Mouse (Mus musculus): Measurements from ENCODE around the gene Plxna1. TPM values are rescaled to one million over a fixed set of nuclear protein-coding genes. Genes with fewer than 3 reads are reported as not detected.

Gene Plxna1
- polyA plus RNA-seq, 1 experiment from 2014 or later, result 11.5 TPM

GRCm38 (mm10) chr6:89389771-89390170 is 27.4 kb upstream of the Plxna1 start:
- WGBS, result 62% methylated on average over 7 of the region's 7 CpGs
- DNase-seq (ENCODE audit: low spot score), result no peak

DNA sequence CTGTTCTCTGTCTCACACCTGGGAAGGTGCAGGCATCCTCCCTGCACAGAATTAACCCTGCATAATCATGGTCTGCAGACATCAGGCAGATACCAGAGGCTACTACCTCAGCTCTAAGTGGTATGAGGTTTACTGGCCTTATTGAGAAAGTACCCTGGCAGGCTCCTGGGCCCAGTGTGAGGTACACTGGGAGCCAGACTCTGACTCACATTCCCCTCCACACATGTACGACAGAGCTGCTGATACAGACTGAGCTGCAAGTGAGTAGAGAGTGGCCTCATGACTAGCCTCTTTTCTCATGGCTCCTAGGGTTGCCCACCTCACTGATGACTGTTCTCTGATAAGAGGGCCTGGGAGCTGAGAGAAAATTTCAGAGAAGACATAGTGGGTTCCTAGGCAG is 24.5 kb upstream of the Plxna1 start:
- WGBS, result 54% methylated on average over 1 of the region's 1 CpGs

More at GRCm38 (mm10) chr6:89389771-89390170, 27.4 kb upstream of the Plxna1 start:
- TF ChIP-seq CTCF (IDR thresholded peaks at IDR 0.05; ENCODE audit: low read depth), result no peak
- TF ChIP-seq EP300 (optimal IDR thresholded peaks at IDR 0.05), result no peak
- Histone ChIP-seq H3K27me3 (ENCODE audit: control insufficient read depth, insufficient read depth, low read length) (no peaks in the 10 kb centered on the region), H3K4me2 (replicated peaks; ENCODE audit: low read depth) (no peak overlapping the region), H3K4me3 (ENCODE audit: low read depth, low read length) (no peak overlapping the region), H3K9ac (ENCODE audit: low read length) (no peak overlapping the region), H3K27ac (replicated peaks) (no peak overlapping the region), H3K36me3 (ENCODE audit: control insufficient read depth, insufficient read depth, low read length) (no peaks in the 10 kb centered on the region), H3K9me3 (ENCODE audit: control insufficient read depth, low read length) (no peaks in the 10 kb centered on the region), H3K4me1 (replicated peaks; ENCODE audit: control insufficient read depth, insufficient read depth) (no peaks in the 10 kb centered on the region)
- no peak for ATAC-seq (ENCODE audit: low FRiP score, low TSS enrichment)

GRCm38 (mm10) chr6:89384699-89385098 is 22.3 kb upstream of the Plxna1 start:
- ATAC-seq (ENCODE audit: low FRiP score, low TSS enrichment) (no peak), DNase-seq (ENCODE audit: low spot score) (no peak)
- no peaks in the 10 kb centered on the region for H3K27me3 ChIP-seq (ENCODE audit: control insufficient read depth, insufficient read depth, low read length)
- H3K9ac ChIP-seq (ENCODE audit: low read length), result no peak overlapping the region
- H3K27ac ChIP-seq (replicated peaks), result no peak overlapping the region
- H3K4me3 ChIP-seq (ENCODE audit: low read depth, low read length), result no peak overlapping the region
- no peaks in the 10 kb centered on the region for H3K9me3 ChIP-seq (ENCODE audit: control insufficient read depth, low read length)
- WGBS, result 90% methylated on average over 2 of the region's 2 CpGs
- H3K4me2 ChIP-seq (replicated peaks; ENCODE audit: low read depth), result no peak overlapping the region
- no peak for TF ChIP-seq EP300 (optimal IDR thresholded peaks at IDR 0.05)
- TF ChIP-seq CTCF (IDR thresholded peaks at IDR 0.05; ENCODE audit: low read depth), result no peak
- no peaks in the 10 kb centered on the region for H3K36me3 ChIP-seq (ENCODE audit: control insufficient read depth, insufficient read depth, low read length)
- no peaks in the 10 kb centered on the region for H3K4me1 ChIP-seq (replicated peaks; ENCODE audit: control insufficient read depth, insufficient read depth)

More for the DNA sequence above, 24.5 kb upstream of the Plxna1 start:
- no peak overlapping the region for H3K4me3 ChIP-seq (ENCODE audit: low read depth, low read length)
- no peaks in the 10 kb centered on the region for H3K4me1 ChIP-seq (replicated peaks; ENCODE audit: control insufficient read depth, insufficient read depth)
- no peak for TF ChIP-seq CTCF (IDR thresholded peaks at IDR 0.05; ENCODE audit: low read depth)
- TF ChIP-seq EP300 (optimal IDR thresholded peaks at IDR 0.05), result no peak
- DNase-seq (ENCODE audit: low spot score), result no peak
- H3K36me3 ChIP-seq (ENCODE audit: control insufficient read depth, insufficient read depth, low read length), result no peaks in the 10 kb centered on the region
- no peak for ATAC-seq (ENCODE audit: low FRiP score, low TSS enrichment)
- H3K27me3 ChIP-seq (ENCODE audit: control insufficient read depth, insufficient read depth, low read length), result no peaks in the 10 kb centered on the region
- no peak overlapping the region for H3K9ac ChIP-seq (ENCODE audit: low read length)
- no peaks in the 10 kb centered on the region for H3K9me3 ChIP-seq (ENCODE audit: control insufficient read depth, low read length)
- no peak overlapping the region for H3K27ac ChIP-seq (replicated peaks)
- H3K4me2 ChIP-seq (replicated peaks; ENCODE audit: low read depth), result no peak overlapping the region

- TF ChIP-seq CTCF (IDR thresholded peaks at IDR 0.05; ENCODE audit: low read depth) (no peak), EP300 (optimal IDR thresholded peaks at IDR 0.05) (no peak)
- 66% methylated on average over 5 of the region's 5 CpGs for WGBS
- DNase-seq (ENCODE audit: low spot score), result no peak
Measured at GRCm38 (mm10) chr6:89381851-89382250, 19.4 kb upstream of the Plxna1 start.

GRCm38 (mm10) chr6:89381172-89381571 is 18.8 kb upstream of the Plxna1 start:
- TF ChIP-seq CTCF (IDR thresholded peaks at IDR 0.05; ENCODE audit: low read depth) (no peak), EP300 (optimal IDR thresholded peaks at IDR 0.05) (no peak)
- Histone ChIP-seq H3K9me3 (ENCODE audit: control insufficient read depth, low read length) (no peaks in the 10 kb centered on the region), H3K4me1 (replicated peaks; ENCODE audit: control insufficient read depth, insufficient read depth) (no peaks in the 10 kb centered on the region), H3K36me3 (ENCODE audit: control insufficient read depth, insufficient read depth, low read length) (no peaks in the 10 kb centered on the region), H3K4me2 (replicated peaks; ENCODE audit: low read depth) (no peak overlapping the region), H3K27me3 (ENCODE audit: control insufficient read depth, insufficient read depth, low read length) (no peaks in the 10 kb centered on the region), H3K27ac (replicated peaks) (no peak overlapping the region), H3K4me3 (ENCODE audit: low read depth, low read length) (no peak overlapping the region), H3K9ac (ENCODE audit: low read length) (no peak overlapping the region)
- ATAC-seq (ENCODE audit: low FRiP score, low TSS enrichment) (no peak), DNase-seq (ENCODE audit: low spot score) (no peak)
- WGBS, result 70% methylated on average over 3 of the region's 3 CpGs

More at GRCm38 (mm10) chr6:89381851-89382250, 19.4 kb upstream of the Plxna1 start:
- no peaks in the 10 kb centered on the region for H3K27me3 ChIP-seq (ENCODE audit: control insufficient read depth, insufficient read depth, low read length)
- H3K4me1 ChIP-seq (replicated peaks; ENCODE audit: control insufficient read depth, insufficient read depth), result no peaks in the 10 kb centered on the region
- no peak overlapping the region for H3K4me2 ChIP-seq (replicated peaks; ENCODE audit: low read depth)
- H3K9ac ChIP-seq (ENCODE audit: low read length), result no peak overlapping the region
- ATAC-seq (ENCODE audit: low FRiP score, low TSS enrichment), result no peak
- no peak overlapping the region for H3K4me3 ChIP-seq (ENCODE audit: low read depth, low read length)
- H3K36me3 ChIP-seq (ENCODE audit: control insufficient read depth, insufficient read depth, low read length), result no peaks in the 10 kb centered on the region
- no peak overlapping the region for H3K27ac ChIP-seq (replicated peaks)
- no peaks in the 10 kb centered on the region for H3K9me3 ChIP-seq (ENCODE audit: control insufficient read depth, low read length)

DNA sequence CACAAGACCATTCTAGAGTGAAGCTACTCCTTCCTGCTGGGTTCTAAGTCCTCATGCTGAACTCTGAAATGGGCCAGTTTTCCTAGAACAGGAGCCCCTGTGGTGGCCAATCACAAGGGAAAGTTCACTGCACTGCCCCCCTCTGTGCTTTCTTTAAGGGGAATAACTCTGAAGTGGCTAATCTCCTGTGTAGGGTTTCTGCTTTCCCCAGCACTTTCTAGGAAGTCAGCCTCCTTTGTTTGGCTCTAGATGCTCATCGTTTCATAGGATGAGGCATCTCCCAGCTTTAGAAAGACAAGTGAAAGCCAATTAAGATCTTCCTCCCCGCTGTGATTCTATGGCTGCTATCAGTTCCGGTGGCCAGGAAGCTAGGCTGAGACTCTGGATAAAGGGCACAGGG is 18.3 kb upstream of the Plxna1 start:
- no peaks in the 10 kb centered on the region for H3K27me3 ChIP-seq (ENCODE audit: control insufficient read depth, insufficient read depth, low read length)
- H3K4me2 ChIP-seq (replicated peaks; ENCODE audit: low read depth), result no peak overlapping the region
- TF ChIP-seq EP300 (optimal IDR thresholded peaks at IDR 0.05) (no peak), CTCF (IDR thresholded peaks at IDR 0.05; ENCODE audit: low read depth) (no peak)
- no peak overlapping the region for H3K4me3 ChIP-seq (ENCODE audit: low read depth, low read length)
- H3K36me3 ChIP-seq (ENCODE audit: control insufficient read depth, insufficient read depth, low read length), result no peaks in the 10 kb centered on the region
- no peaks in the 10 kb centered on the region for H3K4me1 ChIP-seq (replicated peaks; ENCODE audit: control insufficient read depth, insufficient read depth)
- DNase-seq (ENCODE audit: low spot score) (no peak), ATAC-seq (ENCODE audit: low FRiP score, low TSS enrichment) (no peak)
- H3K9ac ChIP-seq (ENCODE audit: low read length), result no peak overlapping the region
- no peak overlapping the region for H3K27ac ChIP-seq (replicated peaks)
- H3K9me3 ChIP-seq (ENCODE audit: control insufficient read depth, low read length), result no peaks in the 10 kb centered on the region
- 59% methylated on average over 3 of the region's 3 CpGs for WGBS
